Mouse (Mus musculus) midbrain, embryonic 14.5 days (tissue): ENCODE measurements around the gene Chchd3. TPM values are rescaled to one million over a fixed set of nuclear protein-coding genes. Genes with fewer than 3 reads are reported as not detected.

Experiments used
- ATAC-seq: fragments of 200-750 bp; cut with Nextera tagmentation; 2 replicates; pipeline ENCODE4 v1.8.0; 2017; ENCODE audit warnings: moderate number of reproducible peaks, moderate library complexity; ENCODE audit not compliant: low FRiP score, low TSS enrichment
- DNase-seq: peaks from one replicate; pipeline ENCODE4 v3.0.0-alpha.2; 2015
- H3K27ac ChIP-seq: fragments of 300-500 bp; sonication (generic); replicated peaks from 2 replicates; pipeline ENCODE4 v1.5.1; 2014; ENCODE audit warnings: mild to moderate bottlenecking, low read depth, low read length, moderate library complexity
- H3K27me3 ChIP-seq: fragments of 300-500 bp; sonication (generic); 2 replicates; pipeline ENCODE4 v1.6.1; 2014; ENCODE audit warnings: low read length, control low read depth, mixed read lengths; ENCODE audit not compliant: control insufficient read depth, insufficient read depth
- H3K36me3 ChIP-seq: fragments of 300-500 bp; sonication (generic); 2 replicates; pipeline ENCODE4 v1.6.1; 2014; ENCODE audit warnings: low read length, control low read depth; ENCODE audit not compliant: control insufficient read depth, insufficient read depth
- H3K4me1 ChIP-seq: fragments of 300-500 bp; sonication (generic); 2 replicates; pipeline ENCODE4 v1.6.1; 2014; ENCODE audit warnings: mild to moderate bottlenecking, antibody characterized with exemption, low read length, control low read depth; ENCODE audit not compliant: control insufficient read depth, insufficient read depth
- H3K4me2 ChIP-seq: fragments of 300-500 bp; sonication (generic); 2 replicates; pipeline ENCODE4 v1.6.1; 2014; ENCODE audit warnings: mild to moderate bottlenecking, low read length, moderate library complexity
- H3K4me3 ChIP-seq: fragments of 300-500 bp; sonication (generic); replicated peaks from 2 replicates; pipeline ENCODE4 v1.5.1; 2014; ENCODE audit warnings: low read depth, low read length
- H3K9ac ChIP-seq: fragments of 300-500 bp; sonication (generic); replicated peaks from 2 replicates; pipeline ENCODE4 v1.6.1; 2014; ENCODE audit warnings: mild to moderate bottlenecking, low read length, moderate library complexity
- H3K9me3 ChIP-seq: fragments of 300-500 bp; sonication (generic); 2 replicates; pipeline ENCODE4 v1.6.1; 2016; ENCODE audit warnings: low read length, control low read depth, mixed read lengths; ENCODE audit not compliant: control insufficient read depth
- WGBS: fragments of 180-500 bp; shearing (Covaris S2); extraction: QIAGEN DNeasy Blood & Tissue Kit; methylation state at CpG from one replicate; pipeline ENCODE4 v1.1.7; 2014; 5-methylcytosine and 5-hydroxymethylcytosine counted together
- polyA plus RNA-seq: library from polyadenylated mRNA; unstranded; fragments of >200 nt; fragmentation: Nextera tagmentation; extraction: Ambion mirVana; gene quantifications from 2 replicates; pipeline ENCODE4 v1.2.1, GENCODE M21; 2014

Chchd3 gene
- polyA plus RNA-seq, 1 experiment from 2014 or later: 110 TPM

DNA sequence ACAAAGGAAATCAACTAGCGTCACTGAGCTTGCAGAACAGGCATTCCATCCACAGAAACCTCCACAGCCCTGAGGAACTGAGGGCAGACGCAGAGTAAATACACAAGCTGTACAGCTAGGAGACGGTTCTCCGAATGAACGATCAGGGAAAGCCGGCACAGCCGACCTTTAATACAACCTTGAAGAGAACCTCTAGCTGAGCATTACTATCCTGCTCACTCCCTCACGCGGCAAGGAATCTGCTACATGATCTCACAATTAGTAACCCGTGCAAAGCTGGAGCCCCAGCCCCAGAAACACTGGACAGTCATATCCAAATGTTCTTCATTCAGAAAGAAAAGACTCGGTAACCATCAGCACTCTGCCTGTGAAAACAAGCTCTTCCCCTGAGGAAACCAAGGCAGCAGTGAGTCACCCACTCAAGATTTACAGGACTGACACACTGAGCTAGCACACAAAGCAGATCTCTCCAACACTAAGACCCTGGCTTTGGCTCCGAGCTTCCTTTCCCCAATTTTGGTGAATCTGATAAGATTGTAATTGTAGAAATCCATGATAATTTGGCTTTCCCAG, 69.9 kb downstream of the Chchd3 start:
- Histone ChIP-seq H3K4me1 (no peaks in the 10 kb centered on the region), H3K36me3 (no peaks in the 10 kb centered on the region), H3K4me2 (no peak overlapping the region), H3K27ac (no peak overlapping the region), H3K9me3 (no peaks in the 10 kb centered on the region), H3K9ac (no peak overlapping the region), H3K27me3 (no peaks in the 10 kb centered on the region), H3K4me3 (no peak overlapping the region)
- DNase-seq: peak; percentile 31
- 66% methylated on average over 12 of the region's 12 CpGs for WGBS
- no peak for ATAC-seq

DNA sequence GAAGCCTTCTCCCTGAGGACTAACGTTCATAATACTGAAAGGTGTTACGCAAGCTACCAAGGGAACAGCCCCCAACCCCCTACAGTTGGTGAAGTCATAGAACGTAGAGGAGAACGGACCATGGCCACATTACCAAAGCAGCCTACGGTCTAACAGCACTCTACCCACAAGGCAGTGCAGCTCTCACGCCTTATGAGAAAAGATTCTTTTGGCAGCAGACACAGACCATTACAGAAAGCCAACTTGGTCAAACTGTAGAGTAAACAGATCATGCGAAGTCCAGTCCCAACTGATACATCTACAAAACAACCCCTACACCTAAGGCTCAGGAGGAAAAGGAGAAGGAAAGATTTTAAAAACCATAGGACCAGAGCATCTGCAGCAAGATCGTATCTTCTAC, 71.5 kb downstream of the Chchd3 start:
- Histone ChIP-seq H3K36me3 (no peaks in the 10 kb centered on the region), H3K4me2 (no peak overlapping the region), H3K9me3 (no peaks in the 10 kb centered on the region), H3K4me3 (no peak overlapping the region), H3K27ac (no peak overlapping the region), H3K4me1 (no peaks in the 10 kb centered on the region), H3K9ac (no peak overlapping the region), H3K27me3 (no peaks in the 10 kb centered on the region)
- ATAC-seq (no peak), DNase-seq (no peak)
- 97% methylated on average over 8 of the region's 8 CpGs for WGBS

DNA sequence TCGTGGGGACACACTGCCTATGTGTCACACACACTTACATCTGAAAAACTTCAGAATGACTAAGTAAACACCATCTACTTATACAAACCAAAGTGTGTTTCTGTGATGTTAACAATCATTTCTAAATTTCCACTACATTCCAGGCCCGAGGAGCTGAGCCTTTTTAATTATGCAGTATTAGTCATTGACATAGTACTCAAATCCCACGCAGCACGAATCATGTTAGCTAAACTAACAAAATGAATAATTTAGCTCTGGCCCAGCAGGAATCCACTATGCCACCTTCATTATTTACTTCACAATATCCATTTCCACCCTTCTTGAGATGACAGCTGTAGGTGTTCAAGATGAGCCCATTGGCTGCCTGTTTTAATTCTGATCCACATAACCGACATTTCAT, 76.2 kb downstream of the Chchd3 start:
- Histone ChIP-seq H3K27me3 (no peaks in the 10 kb centered on the region), H3K36me3 (no peaks in the 10 kb centered on the region), H3K9me3 (no peaks in the 10 kb centered on the region), H3K27ac (no peak overlapping the region), H3K4me3 (no peak overlapping the region), H3K4me2 (no peak overlapping the region), H3K9ac (no peak overlapping the region), H3K4me1 (no peaks in the 10 kb centered on the region)
- WGBS: 57% methylated on average over 5 of the region's 5 CpGs
- no peak for DNase-seq
- ATAC-seq: no peak

DNA sequence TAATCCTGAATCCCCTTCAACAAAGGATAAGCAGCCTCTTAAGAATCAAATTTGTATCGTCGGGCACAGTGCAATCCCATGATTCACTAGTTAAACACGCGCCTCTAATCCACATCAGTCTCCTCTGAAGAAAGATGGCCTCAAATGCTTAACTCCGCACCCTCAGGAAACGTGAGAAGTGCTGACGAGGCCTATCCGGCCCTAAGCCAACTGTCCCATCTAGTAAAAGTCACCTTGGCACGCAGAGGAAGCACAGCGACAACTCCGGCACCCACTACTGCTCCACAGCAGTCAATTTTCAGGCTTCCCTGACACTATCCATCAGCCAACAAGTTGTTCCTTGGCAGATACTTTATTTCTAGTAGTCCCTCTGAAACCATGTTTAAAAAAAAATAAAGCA, 78.8 kb downstream of the Chchd3 start:
- Histone ChIP-seq H3K4me2 (no peak overlapping the region), H3K27ac (no peak overlapping the region), H3K4me3 (no peak overlapping the region), H3K9me3 (no peaks in the 10 kb centered on the region), H3K27me3 (no peaks in the 10 kb centered on the region), H3K9ac (no peak overlapping the region), H3K36me3 (no peaks in the 10 kb centered on the region), H3K4me1 (no peaks in the 10 kb centered on the region)
- 60% methylated on average over 11 of the region's 11 CpGs for WGBS
- no peak for DNase-seq
- ATAC-seq: no peak

DNA sequence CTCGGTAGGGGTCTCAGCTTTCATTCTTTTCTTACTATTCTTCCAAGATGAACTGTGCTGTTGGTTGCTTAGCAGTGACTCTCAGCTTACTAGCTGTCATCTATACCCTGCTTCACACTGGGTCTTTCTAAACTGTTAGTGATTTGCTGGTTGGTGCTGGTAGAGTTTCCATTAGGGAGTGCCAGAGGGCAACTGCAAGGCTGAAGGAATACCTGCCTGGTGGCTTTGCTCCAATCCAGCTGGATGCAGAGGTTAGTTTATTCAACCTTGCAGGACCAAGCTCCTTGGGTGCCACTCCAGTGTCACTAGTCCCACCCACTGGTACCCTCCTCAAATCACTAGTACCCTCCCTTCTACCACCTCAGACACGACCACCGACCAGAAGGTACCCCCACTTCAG, 81.2 kb downstream of the Chchd3 start:
- Histone ChIP-seq H3K4me1 (no peaks in the 10 kb centered on the region), H3K9ac (no peak overlapping the region), H3K9me3 (no peaks in the 10 kb centered on the region), H3K4me3 (no peak overlapping the region), H3K4me2 (no peak overlapping the region), H3K27me3 (no peaks in the 10 kb centered on the region), H3K27ac (no peak overlapping the region), H3K36me3 (no peaks in the 10 kb centered on the region)
- DNase-seq (no peak), ATAC-seq (no peak)
- WGBS: 95% methylated on average over 3 of the region's 3 CpGs

DNA sequence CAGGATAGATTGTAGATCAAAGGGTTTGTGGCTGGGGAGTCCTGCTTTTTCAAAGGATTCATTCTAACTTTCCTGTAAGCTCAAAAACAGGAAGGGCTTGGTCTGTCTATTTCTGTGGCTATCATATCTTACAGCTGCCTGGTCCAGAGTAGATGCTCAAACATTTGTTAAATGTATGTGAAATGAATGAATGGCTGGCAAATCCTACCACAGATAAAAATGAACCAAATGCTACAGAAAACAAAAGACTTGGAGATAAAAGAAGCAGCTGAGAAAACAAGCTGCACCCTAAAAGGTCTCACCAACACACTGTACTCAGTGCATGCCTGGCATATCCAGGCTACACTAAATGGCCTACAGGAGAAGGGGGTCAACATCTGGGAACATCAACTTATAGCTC, 88.1 kb downstream of the Chchd3 start:
- H3K4me1 ChIP-seq: no peaks in the 10 kb centered on the region
- H3K9me3 ChIP-seq: no peaks in the 10 kb centered on the region
- ATAC-seq (no peak), DNase-seq (no peak)
- H3K4me2 ChIP-seq: no peak overlapping the region
- H3K27ac ChIP-seq: no peak overlapping the region
- no peak overlapping the region for H3K4me3 ChIP-seq
- no peaks in the 10 kb centered on the region for H3K36me3 ChIP-seq
- no peak overlapping the region for H3K9ac ChIP-seq
- H3K27me3 ChIP-seq: no peaks in the 10 kb centered on the region

DNA sequence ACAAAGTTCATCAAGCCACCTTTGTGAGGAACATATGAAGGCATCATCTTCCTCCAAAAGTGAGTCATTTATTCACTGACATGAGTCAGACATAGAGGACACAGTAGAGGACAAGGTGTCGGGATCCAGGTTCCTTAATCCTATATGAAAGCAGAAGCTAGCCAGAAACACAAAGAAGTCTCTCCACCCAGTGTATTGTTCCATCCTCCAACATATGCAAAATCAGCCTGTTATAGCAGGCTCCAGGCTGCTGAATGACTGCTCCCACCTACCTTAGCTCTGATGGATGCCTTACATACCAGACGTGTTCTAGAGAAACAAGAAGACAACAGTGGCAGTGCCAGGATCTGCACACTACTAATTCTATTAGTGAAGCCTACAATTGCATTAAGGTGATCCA, 91.1 kb downstream of the Chchd3 start:
- WGBS: 60% methylated on average over 2 of the region's 2 CpGs
- H3K4me3 ChIP-seq: no peak overlapping the region
- DNase-seq: no peak
- no peaks in the 10 kb centered on the region for H3K4me1 ChIP-seq
- no peak overlapping the region for H3K27ac ChIP-seq
- no peak overlapping the region for H3K9ac ChIP-seq
- no peak for ATAC-seq
- H3K36me3 ChIP-seq: no peaks in the 10 kb centered on the region
- H3K9me3 ChIP-seq: no peaks in the 10 kb centered on the region
- no peak overlapping the region for H3K4me2 ChIP-seq
- H3K27me3 ChIP-seq: no peaks in the 10 kb centered on the region

DNA sequence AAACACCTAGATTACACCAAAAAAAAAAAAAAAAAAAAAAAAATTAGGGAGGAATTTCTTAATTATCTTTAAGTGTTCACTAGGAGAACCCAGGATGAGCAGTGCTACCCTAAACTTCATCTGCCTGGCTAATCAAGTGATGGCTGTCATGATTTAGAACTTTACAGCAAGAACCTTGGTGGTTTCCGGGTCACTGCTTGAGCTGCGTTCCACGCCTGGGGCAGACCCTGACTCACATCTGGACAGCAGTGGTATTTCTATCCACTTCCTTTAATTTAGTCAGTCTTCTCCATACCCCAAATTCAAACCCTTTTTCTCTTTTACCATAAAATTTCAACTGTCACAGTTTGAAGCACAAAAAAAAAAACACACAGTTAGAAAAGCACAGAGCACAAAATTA, 98.0 kb downstream of the Chchd3 start:
- 78% methylated on average over 3 of the region's 3 CpGs for WGBS
- ATAC-seq: no peak
- Histone ChIP-seq H3K27ac (no peak overlapping the region), H3K4me1 (0 out of 2 replicates have a peak, but pooled peaks cover 3% of the 10 kb centered on the region), H3K4me3 (no peak overlapping the region), H3K27me3 (no peaks in the 10 kb centered on the region), H3K4me2 (no peak overlapping the region), H3K9me3 (no peaks in the 10 kb centered on the region), H3K9ac (no peak overlapping the region), H3K36me3 (no peaks in the 10 kb centered on the region)
- DNase-seq: no peak

DNA sequence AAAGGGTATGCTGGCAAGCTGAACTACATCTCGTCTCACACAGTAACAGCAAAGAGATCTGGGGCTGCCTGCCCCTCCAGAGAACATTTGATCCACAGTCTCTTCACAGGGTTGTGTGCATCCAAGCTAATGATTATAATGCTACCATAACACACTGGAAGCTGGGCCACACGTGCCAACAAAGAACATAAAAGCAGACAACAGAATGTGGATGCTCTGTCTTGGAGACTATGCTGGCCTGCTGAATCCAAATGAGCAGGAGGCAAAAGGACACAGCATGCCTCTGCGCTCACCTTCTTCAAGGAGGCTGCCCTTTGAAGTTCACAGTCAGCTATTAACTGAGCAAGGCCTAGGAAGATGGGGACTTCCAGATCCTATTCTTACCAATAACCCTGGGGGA, 98.6 kb downstream of the Chchd3 start:
- Histone ChIP-seq H3K4me1 (0 out of 2 replicates have a peak, but pooled peaks cover 3% of the 10 kb centered on the region), H3K9ac (no peak overlapping the region), H3K9me3 (no peaks in the 10 kb centered on the region), H3K36me3 (no peaks in the 10 kb centered on the region), H3K27me3 (no peaks in the 10 kb centered on the region), H3K27ac (no peak overlapping the region), H3K4me3 (no peak overlapping the region), H3K4me2 (no peak overlapping the region)
- ATAC-seq: no peak
- 60% methylated on average over 3 of the region's 3 CpGs for WGBS
- DNase-seq: no peak
